Mouse (Mus musculus) thymus, postnatal 36 days (tissue): ENCODE data around the gene H2afb1.
"Not testable (repeated sequence)": the region's sequence is repeated elsewhere in the genome, so short reads cannot be mapped to it uniquely, and the experiment has no call there.

Source experiments
- DNase-seq, 2 experiments: peaks; one replicate each; pipeline ENCODE4 v3.0.0; 2022; ENCODE audit warnings: mixed read lengths in 2 of 2

Gene H2afb1

GRCm38 (mm10) chrX:117014457-117014856 is at the start of gene H2afb1:
Gene H2afb1, plus strand, starts transcription at chrX:117014757.
- DNase-seq = not testable (repeated sequence)

GRCm38 (mm10) chrX:117036085-117036484 is 21.5 kb downstream of the H2afb1 start:
- no peak for DNase-seq
